Mouse (Mus musculus): Measurements from ENCODE around the gene Gbx1.

DNA sequence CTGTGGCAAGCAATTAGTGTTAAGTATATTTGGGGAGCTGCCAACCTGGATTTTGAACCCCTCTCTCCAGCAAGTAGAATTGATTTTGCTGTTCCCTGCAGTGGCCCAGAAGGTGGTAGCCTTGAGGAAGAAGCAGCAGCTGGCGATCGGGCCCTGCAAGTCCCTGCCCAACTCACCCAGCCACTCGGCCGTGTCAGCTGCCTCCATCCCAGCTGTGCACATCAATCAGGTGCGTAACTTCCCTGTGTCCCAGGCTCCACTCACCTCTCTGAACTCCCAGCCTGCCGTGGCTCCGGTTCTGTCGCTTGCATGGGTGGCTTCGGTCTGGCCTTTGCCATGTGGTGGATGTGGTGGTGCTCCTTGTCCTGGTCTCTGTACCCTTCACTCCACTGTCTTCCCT is 49.1 kb downstream of the Gbx1 start:
- TF ChIP-seq CEBPB (IDR thresholded peaks at IDR 0.05; ENCODE audit: low read depth) (no peak), CTCF (IDR thresholded peaks at IDR 0.05; ENCODE audit: control insufficient read depth, insufficient read depth, insufficient read length) (no peak), MYOG (IDR thresholded peaks at IDR 0.05; ENCODE audit: control insufficient read depth, extremely low read depth, insufficient read length) (no peak), USF1 (IDR thresholded peaks at IDR 0.05; ENCODE audit: low read depth) (no peak), MAX (IDR thresholded peaks at IDR 0.05) (no peak), MYOD1 (IDR thresholded peaks at IDR 0.05; ENCODE audit: control insufficient read depth, insufficient read length, low read depth) (no peak), FOSL1 (IDR thresholded peaks at IDR 0.05; ENCODE audit: insufficient read depth, low read length, poor library complexity, severe bottlenecking) (no peak)

Data from C2C12 (cell line).